Comparison of ENCODE assay signal across 28 mouse cellular contexts in genomic region chr3:21270788-21271187, GRCm38 (mm10).
DNase-seq lines count a peak whose midpoint lies in the region; ATAC-seq lines count a peak whose summit lies in the region.
"Had no signal": no experiment of that assay in that cellular context is flagged by ENCODE, and none has a peak within 500 bp of the region (broad histone marks: within the 10 kb centered on the region; RNA-seq: fewer than 3 reads in every experiment).

No protein-coding gene starts in this region.

- no peak overlapping the region for H3K4me2 ChIP-seq in embryonic facial prominence, embryonic 14.5 days (ENCODE audit: low read depth, low read length)
- H3K4me2 ChIP-seq: embryonic facial prominence, embryonic 12.5 days; embryonic facial prominence, embryonic 15.5 days; forebrain, embryonic 12.5 days had no signal

- H3K4me1 ChIP-seq in embryonic facial prominence, embryonic 14.5 days (ENCODE audit: control insufficient read depth, insufficient read depth, low read length): no peaks in the 10 kb centered on the region
- H3K4me1 ChIP-seq in embryonic facial prominence, embryonic 10.5 days: no peaks in the 10 kb centered on the region
- H3K4me1 ChIP-seq: embryonic facial prominence, embryonic 12.5 days; embryonic facial prominence, embryonic 15.5 days; forebrain, embryonic 10.5 days; forebrain, embryonic 12.5 days had no signal

- DNase-seq in embryonic facial prominence, embryonic 14.5 days (ENCODE audit: low spot score): peak; percentile 29
- DNase-seq in embryonic facial prominence, embryonic 10.5 days (ENCODE audit: low spot score): no peak
- DNase-seq in right cerebral cortex, adult 18-20 months: peak; percentile 9
- DNase-seq in right cerebral cortex, postnatal 14 days: no peak
- DNase-seq in gastrocnemius, postnatal 10 days: no peak
- DNase-seq: adrenal gland, adult 8-10 months; adrenal gland, postnatal 14 days; adrenal gland, postnatal 36 days; B cell, adult 2 months; cerebellum, adult 11 months; cerebellum, adult 18-20 months; cerebellum, adult 8-10 months; cerebellum, adult 9-11 months; cerebellum, postnatal 14 days; cerebellum, postnatal 36 days; embryo, embryonic 11 days had no signal

- H3K27me3 ChIP-seq in embryonic facial prominence, embryonic 14.5 days (replicated peaks; ENCODE audit: control insufficient read depth, insufficient read depth, low read length): no peaks in the 10 kb centered on the region
- no peaks in the 10 kb centered on the region for H3K27me3 ChIP-seq in embryonic facial prominence, embryonic 10.5 days (replicated peaks; ENCODE audit: low read depth, poor library complexity, severe bottlenecking)
- H3K27me3 ChIP-seq: CH12.LX; embryonic facial prominence, embryonic 12.5 days; embryonic facial prominence, embryonic 15.5 days; forebrain, embryonic 12.5 days; Patski had no signal

- 72% methylated on average over 3 of the region's 3 CpGs for WGBS in embryonic facial prominence, embryonic 14.5 days
- WGBS in embryonic facial prominence, embryonic 10.5 days: 93% methylated on average over 3 of the region's 3 CpGs

- H3K4me3 ChIP-seq in embryonic facial prominence, embryonic 14.5 days (ENCODE audit: low read depth, low read length): no peak overlapping the region
- H3K4me3 ChIP-seq in embryonic facial prominence, embryonic 10.5 days: no peak overlapping the region
- H3K4me3 ChIP-seq: embryonic facial prominence, embryonic 12.5 days; embryonic facial prominence, embryonic 15.5 days; erythroblast, embryonic 14.5 days; forebrain, embryonic 10.5 days; forebrain, embryonic 12.5 days had no signal

- no peak for ATAC-seq in embryonic facial prominence, embryonic 14.5 days (ENCODE audit: low read depth)
- ATAC-seq: activated CD4-positive, CD25-positive, alpha-beta regulatory T cell, adult 4 months; CD4-positive, CD25-positive, alpha-beta regulatory T cell, adult 4 months; forebrain, embryonic 14.5 days; forebrain, embryonic 16.5 days; Patski had no signal

- H3K9me3 ChIP-seq in embryonic facial prominence, embryonic 14.5 days (ENCODE audit: control insufficient read depth, low read length): no peaks in the 10 kb centered on the region
- no peaks in the 10 kb centered on the region for H3K9me3 ChIP-seq in embryonic facial prominence, embryonic 10.5 days
- H3K9me3 ChIP-seq: embryonic facial prominence, embryonic 12.5 days; embryonic facial prominence, embryonic 15.5 days; forebrain, embryonic 10.5 days; forebrain, embryonic 12.5 days; G1E had no signal

- no peak overlapping the region for H3K27ac ChIP-seq in embryonic facial prominence, embryonic 14.5 days (replicated peaks; ENCODE audit: low read depth, low read length)
- H3K27ac ChIP-seq in embryonic facial prominence, embryonic 10.5 days (replicated peaks): no peak overlapping the region
- H3K27ac ChIP-seq: embryonic facial prominence, embryonic 12.5 days; embryonic facial prominence, embryonic 15.5 days; forebrain, embryonic 10.5 days; forebrain, embryonic 12.5 days had no signal

- H3K9ac ChIP-seq in embryonic facial prominence, embryonic 14.5 days (ENCODE audit: low read depth, low read length): no peak overlapping the region
- H3K9ac ChIP-seq: embryonic facial prominence, embryonic 12.5 days; embryonic facial prominence, embryonic 15.5 days; forebrain, embryonic 12.5 days had no signal

- H3K36me3 ChIP-seq in embryonic facial prominence, embryonic 14.5 days (ENCODE audit: control insufficient read depth, insufficient read depth, low read length): no peaks in the 10 kb centered on the region
- H3K36me3 ChIP-seq in embryonic facial prominence, embryonic 10.5 days (replicated peaks): no peaks in the 10 kb centered on the region
- H3K36me3 ChIP-seq: embryonic facial prominence, embryonic 12.5 days; embryonic facial prominence, embryonic 15.5 days; forebrain, embryonic 10.5 days; forebrain, embryonic 12.5 days; G1E had no signal

Comparison
In these comparisons a context has a peak if more than half of its experiments do, and no peak if none do; other contexts are left out.
1. DNase-seq: peak in embryonic facial prominence, embryonic 14.5 days (single experiment) and right cerebral cortex, adult 18-20 months (single experiment); none in embryonic facial prominence, embryonic 10.5 days (single experiment), right cerebral cortex, postnatal 14 days (single experiment) and gastrocnemius, postnatal 10 days (single experiment).